Mouse (Mus musculus) MEL (cell line): Measurements from ENCODE around the gene Akap1.

ENCODE experiments used
- E2F4 ChIP-seq: IDR thresholded peaks from 2 replicates; pipeline ENCODE4 v1.6.1; 2011; ENCODE audit warnings: low read depth, low read length, improper control_type of control experiment, borderline replicate concordance
- EP300 ChIP-seq, 2 experiments: IDR thresholded peaks; 2 replicates each; pipeline ENCODE4 v1.6.1; 2011; ENCODE audit warnings: improper control_type of control experiment in 2 of 2, low read length in 2 of 2, low read depth in 1 of 2, mild to moderate bottlenecking in 1 of 2
- KAT2A ChIP-seq: conservative IDR thresholded peaks from 2 replicates; pipeline ENCODE4 v1.6.1; 2012; ENCODE audit warnings: low read depth, low read length, improper control_type of control experiment, inconsistent platforms
- MAZ ChIP-seq: IDR thresholded peaks from 2 replicates; pipeline ENCODE4 v1.6.1; 2012; ENCODE audit warnings: low read depth, mild to moderate bottlenecking, inconsistent platforms, low read length, improper control_type of control experiment
- MYC ChIP-seq: IDR thresholded peaks from 2 replicates; pipeline ENCODE4 v1.6.1; 2011; ENCODE audit warnings: low read depth, mild to moderate bottlenecking, low read length, improper control_type of control experiment, moderate library complexity
- TAL1 ChIP-seq: IDR thresholded peaks from 2 replicates; pipeline ENCODE4 v1.6.1; 2012; ENCODE audit warnings: mild to moderate bottlenecking, inconsistent platforms, low read length, moderate library complexity, mixed read lengths

DNA sequence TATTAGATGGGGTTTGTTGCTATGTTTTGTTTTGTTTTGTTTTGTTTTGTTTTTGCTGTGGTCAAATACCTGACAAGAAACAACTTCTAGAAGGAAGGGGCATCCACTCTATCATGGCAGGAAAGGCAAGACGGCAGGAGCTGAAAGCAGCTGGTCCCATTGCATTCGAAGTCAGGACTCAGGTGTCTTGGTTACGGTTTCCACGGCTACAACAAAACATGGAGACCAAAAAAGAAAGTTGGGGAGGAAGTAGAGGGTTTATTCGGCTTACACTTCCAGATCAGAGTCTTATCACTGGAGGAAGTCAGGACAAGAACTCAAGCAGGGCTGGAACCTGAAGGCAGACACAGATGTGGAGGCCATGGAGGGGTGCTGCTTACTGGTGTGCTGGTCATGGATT lies 47.3 kb downstream of the Akap1 start:
- TF ChIP-seq EP300 (IDR thresholded peaks at IDR 0.05; ENCODE audit: low read depth in 1 of 2, low read length in 2 of 2) (no peak), TAL1 (no peak), MAZ (no peak), MYC (no peak), E2F4 (no peak), KAT2A (no peak)
